Mouse (Mus musculus): ENCODE measurements around the gene Psg18. TPM values are rescaled to one million over a fixed set of nuclear protein-coding genes. Genes with fewer than 3 reads are reported as not detected.
"Not testable (repeated sequence)": the region's sequence is repeated elsewhere in the genome, so short reads cannot be mapped to it uniquely, and the experiment has no call there.

Gene Psg18
- polyA plus RNA-seq (2012): not detected in 2 replicates

DNA sequence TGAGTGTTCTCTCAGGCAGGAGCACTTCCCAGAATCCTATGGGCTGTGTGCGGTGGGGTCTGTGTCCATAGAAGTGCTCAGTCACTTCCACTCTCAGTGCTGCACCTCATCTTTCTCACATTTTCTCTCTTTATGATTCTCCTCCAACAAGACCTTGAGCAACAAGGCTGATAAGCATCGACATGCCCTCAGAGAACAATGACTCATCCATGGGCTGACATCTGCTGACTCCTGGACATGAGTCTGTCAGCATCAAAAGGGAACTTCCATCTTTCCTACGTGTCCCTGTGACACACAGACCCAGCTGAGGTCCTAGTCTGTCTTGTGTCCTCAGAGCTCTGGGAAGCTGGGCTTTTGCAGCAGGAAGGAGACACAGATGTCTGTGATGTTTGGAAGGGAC is at the start of gene Psg18:
Gene Psg18, minus strand, starts transcription at position 101 of the 400 bp plus-strand sequence.
- peaks cover 13% of the 10 kb centered on the region for H3K9me3 ChIP-seq (ENCODE audit: control insufficient read depth, low read length)
- H3K27me3 ChIP-seq (ENCODE audit: control insufficient read depth); H3K4me1 ChIP-seq (ENCODE audit: control insufficient read depth); H3K36me3 ChIP-seq (ENCODE audit: control insufficient read depth); H3K4me3 ChIP-seq (replicated peaks): not testable (repeated sequence)

DNA sequence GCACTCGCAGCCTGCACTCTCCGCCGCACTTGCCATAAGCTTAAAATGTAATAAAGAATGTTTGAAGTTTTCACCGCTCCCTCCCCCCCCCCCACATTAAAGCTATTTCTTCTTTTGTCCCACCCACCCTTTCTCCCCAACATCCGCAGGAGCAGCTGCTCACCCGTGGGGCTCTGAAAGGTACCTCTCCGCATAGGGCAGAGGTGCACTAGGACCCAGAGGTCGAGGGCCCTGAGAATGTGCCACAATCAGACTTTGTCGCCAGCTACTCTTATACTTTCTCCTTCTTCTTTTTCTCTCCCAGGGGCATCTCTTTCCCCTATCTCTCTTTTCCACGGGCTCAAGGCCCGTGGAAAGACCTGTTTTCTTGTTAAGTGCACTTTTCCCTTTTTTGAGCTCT is 48.6 kb upstream of the Psg18 start:
- no peaks in the 10 kb centered on the region for H3K4me1 ChIP-seq (ENCODE audit: control insufficient read depth)
- peaks cover 18% of the 10 kb centered on the region for H3K9me3 ChIP-seq (ENCODE audit: control insufficient read depth, low read length)
- no peaks in the 10 kb centered on the region for H3K27me3 ChIP-seq (ENCODE audit: control insufficient read depth)
- no peaks in the 10 kb centered on the region for H3K36me3 ChIP-seq (ENCODE audit: control insufficient read depth)
- TF ChIP-seq GATA1 (IDR thresholded peaks at IDR 0.05; ENCODE audit: low read length): no peak
- TF ChIP-seq TAL1 (IDR thresholded peaks at IDR 0.05; ENCODE audit: low read length): no peak
- no peak overlapping the region for H3K4me3 ChIP-seq (replicated peaks)

DNA sequence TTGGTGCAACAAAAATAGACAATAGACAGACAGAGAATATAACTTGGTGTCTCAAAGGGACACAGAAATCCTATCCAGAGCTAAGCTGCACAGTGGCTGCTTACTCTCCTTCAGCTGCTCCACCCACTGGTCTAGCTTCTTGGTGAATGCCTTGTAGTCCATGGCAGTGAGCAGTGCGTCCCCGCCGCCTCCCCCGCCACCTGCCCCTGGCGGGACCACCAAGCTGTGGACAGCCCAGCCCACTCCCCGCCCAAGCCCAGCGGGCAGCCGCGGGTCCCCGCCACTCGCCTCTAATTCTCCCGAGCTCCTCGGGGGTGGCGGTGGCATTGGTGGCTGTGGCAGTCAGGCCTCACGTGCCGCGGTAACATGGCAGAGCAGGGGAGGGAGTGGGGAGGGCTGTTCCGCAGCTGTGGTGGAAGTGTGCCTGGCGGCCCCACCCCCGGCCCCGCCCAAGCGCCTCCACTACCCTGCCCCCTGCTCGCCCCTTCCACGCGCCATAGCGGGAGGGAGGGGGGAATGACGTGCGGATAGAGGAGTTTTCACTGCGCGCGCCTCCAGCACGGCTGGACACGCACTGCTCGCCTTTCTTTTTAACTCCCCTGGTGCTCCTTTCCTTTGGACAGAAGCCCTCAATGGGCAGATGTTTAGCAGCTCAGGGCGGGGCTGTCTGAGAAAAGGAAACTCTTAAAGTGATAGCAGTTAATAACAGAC is 47.9 kb upstream of the Psg18 start:
- no peak for TF ChIP-seq GATA1 (IDR thresholded peaks at IDR 0.05; ENCODE audit: low read length)
- no peak for TF ChIP-seq TAL1 (IDR thresholded peaks at IDR 0.05; ENCODE audit: low read length)
- no peak overlapping the region for H3K4me3 ChIP-seq (replicated peaks)

DNA sequence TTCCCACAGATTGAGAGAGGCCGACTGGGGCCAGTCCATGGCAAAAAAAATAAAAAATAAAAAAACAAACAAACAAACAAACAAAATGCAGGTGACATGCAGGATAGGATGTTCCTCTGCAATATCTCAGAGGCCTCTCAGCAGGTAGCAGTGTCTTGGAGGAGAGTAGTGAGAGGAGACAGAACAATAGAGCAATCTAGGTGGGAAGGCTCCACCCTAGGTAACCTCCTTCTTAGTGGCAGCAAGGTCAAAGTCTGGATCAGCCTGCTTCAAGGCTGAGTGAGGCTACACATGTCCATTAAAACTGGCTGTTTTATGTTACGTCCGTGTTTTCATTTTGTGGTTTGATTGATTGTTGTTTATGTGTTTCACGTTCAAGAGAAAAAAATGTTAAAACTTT is 36.7 kb upstream of the Psg18 start:
- H3K9me3 ChIP-seq (ENCODE audit: control insufficient read depth, low read length): peaks cover 14% of the 10 kb centered on the region
- not testable (repeated sequence) for H3K36me3 ChIP-seq (ENCODE audit: control insufficient read depth); H3K27me3 ChIP-seq (ENCODE audit: control insufficient read depth); H3K4me3 ChIP-seq (replicated peaks); H3K4me1 ChIP-seq (ENCODE audit: control insufficient read depth)

More for the DNA sequence above, 47.9 kb upstream of the Psg18 start:
- no peaks in the 10 kb centered on the region for H3K36me3 ChIP-seq (ENCODE audit: control insufficient read depth)
- H3K9me3 ChIP-seq (ENCODE audit: control insufficient read depth, low read length): peaks cover 13% of the 10 kb centered on the region
- no peaks in the 10 kb centered on the region for H3K4me1 ChIP-seq (ENCODE audit: control insufficient read depth)
- H3K27me3 ChIP-seq (ENCODE audit: control insufficient read depth): no peaks in the 10 kb centered on the region

DNA sequence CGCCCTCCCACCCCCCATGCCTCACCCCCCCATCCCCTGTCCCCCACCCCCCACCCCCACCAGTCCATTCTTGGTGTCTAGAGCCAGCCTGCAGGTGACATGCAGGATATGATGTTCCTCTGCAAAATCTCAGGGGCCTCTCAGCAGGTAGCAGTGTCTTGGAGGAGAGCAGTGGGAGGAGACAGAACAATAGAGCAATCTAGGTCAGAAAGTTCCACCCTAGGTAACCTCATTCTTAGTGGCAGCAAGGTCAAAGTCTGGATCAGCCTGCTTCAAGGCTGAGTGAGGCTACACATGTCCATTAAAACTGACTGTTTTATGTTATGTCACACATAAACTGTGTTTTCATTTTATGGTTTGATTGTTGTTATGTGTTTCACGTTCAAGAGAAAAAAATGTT is 23.5 kb upstream of the Psg18 start:
- Histone ChIP-seq H3K9me3 (ENCODE audit: control insufficient read depth, low read length) (peaks cover 34% of the 10 kb centered on the region), H3K4me3 (replicated peaks) (no peak overlapping the region), H3K27me3 (ENCODE audit: control insufficient read depth) (no peaks in the 10 kb centered on the region), H3K36me3 (ENCODE audit: control insufficient read depth) (no peaks in the 10 kb centered on the region), H3K4me1 (ENCODE audit: control insufficient read depth) (no peaks in the 10 kb centered on the region)
- TF ChIP-seq TAL1 (IDR thresholded peaks at IDR 0.05; ENCODE audit: low read length): no peak

DNA sequence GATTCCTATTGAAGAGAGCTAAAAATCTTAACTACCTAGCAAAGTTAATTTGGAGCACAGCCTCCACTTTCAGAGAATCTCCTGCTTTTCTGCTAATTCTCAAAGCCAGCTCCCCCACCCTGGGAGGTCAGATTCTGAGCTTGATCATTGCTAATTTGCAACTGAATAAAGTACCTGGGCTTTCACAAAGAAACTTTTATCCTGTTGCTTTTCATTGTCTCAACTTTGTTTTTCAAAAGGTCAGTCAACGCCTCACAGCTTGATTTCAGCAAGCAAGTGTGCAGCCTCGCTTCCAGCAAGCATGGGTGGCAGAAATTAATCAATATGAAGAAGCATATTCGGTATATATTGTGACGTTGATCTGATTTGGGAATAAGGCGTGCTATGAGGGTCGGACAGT is 19.4 kb downstream of the Psg18 start:
- H3K36me3 ChIP-seq (ENCODE audit: control insufficient read depth); H3K9me3 ChIP-seq (ENCODE audit: control insufficient read depth, low read length); H3K27me3 ChIP-seq (ENCODE audit: control insufficient read depth); H3K4me1 ChIP-seq (ENCODE audit: control insufficient read depth); H3K4me3 ChIP-seq (replicated peaks): not testable (repeated sequence)

Other genes with a start within 250 kb of the Psg18 start
- gene Igfl3, start 178.5 kb downstream of the Psg18 start, polyA plus RNA-seq (2012): not detected in 2 replicates
- gene Mill1, start 109.7 kb downstream of the Psg18 start, polyA plus RNA-seq (2012): not detected in 2 replicates
- not detected in 2 replicates for gene Psg28, start 77.0 kb upstream of the Psg18 start, polyA plus RNA-seq (2012)
- gene Psg26, start 129.2 kb upstream of the Psg18 start, polyA plus RNA-seq (2012): not detected in 2 replicates
- not detected in 2 replicates for gene Psg25, start 177.3 kb upstream of the Psg18 start, polyA plus RNA-seq (2012)
- gene Psg27, start 212.3 kb upstream of the Psg18 start, polyA plus RNA-seq (2012): not detected in 2 replicates

Data from erythroblast, embryonic 14.5 days (primary cell).